Mouse (Mus musculus) kidney, adult 11 months (tissue): ENCODE results near the gene Lbr.

Source experiments
- DNase-seq: peaks from one replicate; pipeline ENCODE4 v3.0.0; 2022

Gene Lbr

GRCm38 (mm10) chr1:181842781-181843180 is at the start of gene Lbr:
TSS of gene Lbr (minus strand) at chr1:181843046.
- DNase-seq, result no peak

- DNase-seq, result no peak
Measured at GRCm38 (mm10) chr1:181889670-181890069, 46.8 kb upstream of the Lbr start.

- peak; percentile 76 for DNase-seq
Measured at GRCm38 (mm10) chr1:181888801-181889200, 46.0 kb upstream of the Lbr start.

GRCm38 (mm10) chr1:181881532-181881931 is 38.7 kb upstream of the Lbr start:
- peak; percentile 50 for DNase-seq

GRCm38 (mm10) chr1:181880752-181881325 is 38.0 kb upstream of the Lbr start:
- DNase-seq, result no peak

- no peak for DNase-seq
Measured at GRCm38 (mm10) chr1:181878436-181878835, 35.6 kb upstream of the Lbr start.

GRCm38 (mm10) chr1:181877088-181877487 is 34.2 kb upstream of the Lbr start:
- no peak for DNase-seq

GRCm38 (mm10) chr1:181876656-181877055 is 33.8 kb upstream of the Lbr start:
- DNase-seq, result no peak

GRCm38 (mm10) chr1:181873086-181873920 is 30.5 kb upstream of the Lbr start:
- DNase-seq, result no peak

GRCm38 (mm10) chr1:181872639-181873038 is 29.8 kb upstream of the Lbr start:
- DNase-seq, result no peak

- no peak for DNase-seq
Measured at GRCm38 (mm10) chr1:181866429-181867280, 23.8 kb upstream of the Lbr start.

GRCm38 (mm10) chr1:181865863-181866216 is 23.0 kb upstream of the Lbr start:
- DNase-seq, result no peak

- DNase-seq, result no peak
Measured at GRCm38 (mm10) chr1:181864971-181865862, 22.4 kb upstream of the Lbr start.

- no peak for DNase-seq
Measured at GRCm38 (mm10) chr1:181863431-181863830, 20.6 kb upstream of the Lbr start.

GRCm38 (mm10) chr1:181862676-181863374 is 20.0 kb upstream of the Lbr start:
- peak; percentile 46 for DNase-seq

GRCm38 (mm10) chr1:181861181-181861902 is 18.5 kb upstream of the Lbr start:
- no peak for DNase-seq

- DNase-seq, result peak; percentile 87
Measured at GRCm38 (mm10) chr1:181860659-181861058, 17.8 kb upstream of the Lbr start.

GRCm38 (mm10) chr1:181856329-181856728 is 13.5 kb upstream of the Lbr start:
- no peak for DNase-seq

- DNase-seq, result no peak
Measured at GRCm38 (mm10) chr1:181854829-181855228, 12.0 kb upstream of the Lbr start.

GRCm38 (mm10) chr1:181853081-181853736 is 10.4 kb upstream of the Lbr start:
- peak; percentile 48 for DNase-seq

GRCm38 (mm10) chr1:181852466-181852865 is 9.6 kb upstream of the Lbr start:
- DNase-seq, result peak; percentile 12
